Mouse (Mus musculus) CD4-positive, CD25-positive, alpha-beta regulatory T cell, adult 2 months (primary cell): ENCODE results near the gene Gm4175.
"Not testable (repeated sequence)": the region's sequence is repeated elsewhere in the genome, so short reads cannot be mapped to it uniquely, and the experiment has no call there.

Source experiments
- DNase-seq: peaks from one replicate; pipeline ENCODE4 v3.0.0-alpha.2; 2012; ENCODE audit warnings: low read depth, low spot score

Gene Gm4175

GRCm38 (mm10) chr7:21761375-21761774 is at the start of gene Gm4175:
TSS of gene Gm4175 (minus strand) at chr7:21761475.
- DNase-seq: not testable (repeated sequence)

- DNase-seq: not testable (repeated sequence)
Observed at GRCm38 (mm10) chr7:21796628-21797027, 35.4 kb upstream of the Gm4175 start, which contains the start of gene Gm4177. TSS of gene Gm4177 (minus strand) at chr7:21796728.
